Mouse (Mus musculus): Measurements from ENCODE around the gene Soat2. TPM values are rescaled to one million over a fixed set of nuclear protein-coding genes. Genes with fewer than 3 reads are reported as not detected.
A peak's percentile ranks its signal among the peaks of the same experiment; 100 is the strongest.

The Soat2 gene
- total and polyA plus RNA-seq, 2 experiments from 2014 or later, result 0.06 TPM; not detected in 1

DNA sequence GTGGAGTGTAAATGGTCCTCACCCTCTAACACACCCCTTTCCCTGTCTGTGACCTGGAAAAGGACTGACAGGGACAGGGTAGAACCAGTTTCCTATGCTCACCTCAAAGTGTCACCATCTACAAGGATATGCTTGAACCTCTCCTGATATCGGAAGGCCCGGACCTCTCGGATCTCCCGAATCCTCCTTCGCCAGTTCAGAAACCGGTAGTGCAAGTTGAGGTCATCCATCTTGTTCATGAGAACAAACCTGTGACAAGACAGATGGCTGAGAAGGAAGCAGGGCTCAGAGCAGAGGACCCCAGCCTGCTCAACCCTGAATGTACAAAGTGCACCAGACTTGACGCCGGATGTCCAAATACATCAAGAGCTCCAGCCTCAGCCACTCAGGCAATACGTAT lies 17.0 kb upstream of the Soat2 start:
- no peak overlapping the region for H3K27ac ChIP-seq (ENCODE audit: low read depth, low read length)
- H3K9me3 ChIP-seq (ENCODE audit: low read length), result no peaks in the 10 kb centered on the region
- DNase-seq (ENCODE audit: low spot score) (no peak), ATAC-seq (ENCODE audit: low FRiP score) (no peak)
- no peak overlapping the region for H3K9ac ChIP-seq (replicated peaks; ENCODE audit: low read length, poor library complexity, severe bottlenecking)
- H3K4me1 ChIP-seq (ENCODE audit: insufficient read depth, low read length), result no peaks in the 10 kb centered on the region
- peaks cover 34% of the 10 kb centered on the region for H3K36me3 ChIP-seq (ENCODE audit: insufficient read depth, low read length)
- TF ChIP-seq CTCF (IDR thresholded peaks at IDR 0.05), result no peak
- no peak overlapping the region for H3K4me2 ChIP-seq (ENCODE audit: low read depth, low read length, poor library complexity, severe bottlenecking)
- H3K27me3 ChIP-seq (ENCODE audit: insufficient read depth, low read length), result no peaks in the 10 kb centered on the region
- H3K4me3 ChIP-seq (ENCODE audit: low read depth, low read length), result no peak overlapping the region
- 90% methylated on average over 9 of the region's 9 CpGs for WGBS

DNA sequence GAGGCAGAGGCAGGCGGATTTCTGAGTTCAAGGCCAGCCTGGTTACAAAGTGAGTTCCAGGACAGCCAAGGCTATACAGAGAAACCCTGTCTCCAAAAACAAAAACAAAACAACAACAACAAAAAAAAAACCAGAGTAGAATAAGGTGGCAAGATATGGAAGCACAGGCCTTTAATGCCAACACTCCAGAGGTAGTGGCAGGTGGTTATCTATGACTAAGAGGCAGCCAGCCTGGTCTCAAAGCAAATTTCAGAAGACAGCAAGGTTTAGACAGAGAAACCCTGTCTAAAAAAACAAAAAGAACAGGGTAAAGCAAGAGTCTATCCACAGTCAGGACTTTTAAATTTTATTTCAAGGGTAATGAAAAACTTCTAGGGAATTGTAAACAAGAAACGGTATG lies 15.6 kb upstream of the Soat2 start:
- no peaks in the 10 kb centered on the region for H3K9me3 ChIP-seq (ENCODE audit: low read length)
- no peak overlapping the region for H3K27ac ChIP-seq (ENCODE audit: low read depth, low read length)
- H3K4me3 ChIP-seq (ENCODE audit: low read depth, low read length), result peak overlapping the region; percentile 75
- ATAC-seq (ENCODE audit: low FRiP score) (no peak), DNase-seq (ENCODE audit: low spot score) (no peak)
- H3K4me1 ChIP-seq (ENCODE audit: insufficient read depth, low read length), result no peaks in the 10 kb centered on the region
- no peaks in the 10 kb centered on the region for H3K27me3 ChIP-seq (ENCODE audit: insufficient read depth, low read length)
- peak overlapping the region; percentile 72 for H3K4me2 ChIP-seq (ENCODE audit: low read depth, low read length, poor library complexity, severe bottlenecking)
- 82% methylated on average over 2 of the region's 2 CpGs for WGBS
- TF ChIP-seq CTCF (IDR thresholded peaks at IDR 0.05), result no peak
- H3K9ac ChIP-seq (replicated peaks; ENCODE audit: low read length, poor library complexity, severe bottlenecking), result no peak overlapping the region
- peaks cover 28% of the 10 kb centered on the region for H3K36me3 ChIP-seq (ENCODE audit: insufficient read depth, low read length)

DNA sequence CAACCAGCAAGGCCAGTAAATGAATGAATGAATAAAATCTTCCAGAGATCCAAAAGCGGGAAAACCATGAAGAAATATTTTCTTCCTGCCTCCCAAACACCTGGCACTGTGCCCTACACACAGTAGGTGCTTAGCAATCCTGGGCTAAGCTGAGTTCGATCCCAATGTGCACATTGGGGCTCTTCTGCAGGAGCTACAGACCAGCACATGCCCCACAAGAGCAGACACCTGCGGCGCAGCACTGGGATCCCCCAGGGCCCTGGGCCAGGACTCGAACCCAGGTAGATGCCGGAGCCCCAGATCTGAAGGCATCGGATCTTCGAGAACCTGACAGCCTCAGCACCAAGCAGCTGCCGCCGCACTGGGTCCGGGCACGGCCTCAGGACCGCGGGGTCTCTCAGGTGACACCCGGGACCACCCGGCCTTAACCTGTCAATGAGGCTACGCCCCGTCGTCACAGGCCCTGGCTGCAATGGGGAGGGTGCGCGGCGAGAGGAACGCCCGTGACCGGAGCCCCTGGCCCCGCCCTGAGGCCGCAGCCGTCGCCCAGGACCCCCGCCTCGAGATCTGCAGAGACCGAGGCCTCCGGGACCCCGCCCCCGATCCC lies 14.7 kb upstream of the Soat2 start:
- H3K4me1 ChIP-seq (ENCODE audit: insufficient read depth, low read length), result no peaks in the 10 kb centered on the region
- no peak for DNase-seq (ENCODE audit: low spot score)
- H3K4me3 ChIP-seq (ENCODE audit: low read depth, low read length), result peak overlapping the region; percentile 75
- peak overlapping the region; percentile 77 for H3K27ac ChIP-seq (ENCODE audit: low read depth, low read length)
- peaks cover 19% of the 10 kb centered on the region for H3K36me3 ChIP-seq (ENCODE audit: insufficient read depth, low read length)
- peak overlapping the region; percentile 80 for H3K9ac ChIP-seq (replicated peaks; ENCODE audit: low read length, poor library complexity, severe bottlenecking)
- WGBS, result 2% methylated on average over 34 of the region's 35 CpGs
- ATAC-seq (ENCODE audit: low FRiP score), result peak; percentile 68
- H3K27me3 ChIP-seq (ENCODE audit: insufficient read depth, low read length), result no peaks in the 10 kb centered on the region
- H3K4me2 ChIP-seq (ENCODE audit: low read depth, low read length, poor library complexity, severe bottlenecking), result peak overlapping the region; percentile 72
- TF ChIP-seq CTCF (IDR thresholded peaks at IDR 0.05), result no peak
- no peaks in the 10 kb centered on the region for H3K9me3 ChIP-seq (ENCODE audit: low read length)

DNA sequence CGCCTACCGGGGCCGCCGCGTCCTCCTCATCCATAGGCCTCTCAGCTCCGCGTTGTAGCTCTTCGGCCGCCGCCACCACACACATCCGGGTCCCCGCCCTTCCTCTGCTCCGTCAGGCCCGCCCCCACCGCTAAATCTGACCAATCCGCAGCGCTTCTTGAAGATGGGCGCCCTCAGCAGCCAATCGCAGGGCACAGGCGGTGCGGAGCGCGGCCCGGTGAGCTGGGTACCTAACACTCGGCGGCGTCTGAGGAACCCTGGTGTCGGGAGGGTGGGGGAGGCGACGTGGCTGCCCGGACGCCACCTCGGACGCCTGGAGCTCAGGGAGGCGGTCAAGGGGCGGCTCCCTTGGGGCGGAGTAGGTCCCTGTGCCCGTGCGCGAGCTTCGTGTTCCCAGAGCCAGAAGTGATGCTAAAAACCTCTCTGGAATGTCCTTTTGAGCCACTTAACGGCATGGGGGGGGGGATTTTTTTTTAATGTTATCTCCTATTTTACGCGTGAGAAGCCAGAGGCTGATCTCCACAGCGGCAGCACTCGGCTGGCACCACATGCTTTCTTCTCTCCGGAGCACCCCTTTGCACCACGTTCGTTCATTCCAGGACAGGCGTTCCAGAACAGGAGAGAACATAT lies 14.1 kb upstream of the Soat2 start, which contains the start of gene Spryd3:
Gene Spryd3, minus strand, starts transcription at position 106 of the 630 bp plus-strand sequence.
- Histone ChIP-seq H3K4me1 (ENCODE audit: insufficient read depth, low read length) (no peaks in the 10 kb centered on the region), H3K9ac (replicated peaks; ENCODE audit: low read length, poor library complexity, severe bottlenecking) (peak within 1 kb of the TSS; percentile 80), H3K27me3 (ENCODE audit: insufficient read depth, low read length) (no peaks in the 10 kb centered on the region), H3K4me3 (ENCODE audit: low read depth, low read length) (peak within 1 kb of the TSS; percentile 75), H3K9me3 (ENCODE audit: low read length) (no peaks in the 10 kb centered on the region), H3K27ac (ENCODE audit: low read depth, low read length) (peak within 1 kb of the TSS; percentile 77), H3K4me2 (ENCODE audit: low read depth, low read length, poor library complexity, severe bottlenecking) (peak within 1 kb of the TSS; percentile 72), H3K36me3 (ENCODE audit: insufficient read depth, low read length) (peaks cover 15% of the 10 kb centered on the region)
- TF ChIP-seq CTCF (IDR thresholded peaks at IDR 0.05), result 0 out of 2 replicates have a peak, but pooled peaks have one; percentile 18
- ATAC-seq (ENCODE audit: low FRiP score) (peak; percentile 99), DNase-seq (ENCODE audit: low spot score) (peak; percentile 96)
- under 1% methylated on average over 50 of the region's 50 CpGs for WGBS

DNA sequence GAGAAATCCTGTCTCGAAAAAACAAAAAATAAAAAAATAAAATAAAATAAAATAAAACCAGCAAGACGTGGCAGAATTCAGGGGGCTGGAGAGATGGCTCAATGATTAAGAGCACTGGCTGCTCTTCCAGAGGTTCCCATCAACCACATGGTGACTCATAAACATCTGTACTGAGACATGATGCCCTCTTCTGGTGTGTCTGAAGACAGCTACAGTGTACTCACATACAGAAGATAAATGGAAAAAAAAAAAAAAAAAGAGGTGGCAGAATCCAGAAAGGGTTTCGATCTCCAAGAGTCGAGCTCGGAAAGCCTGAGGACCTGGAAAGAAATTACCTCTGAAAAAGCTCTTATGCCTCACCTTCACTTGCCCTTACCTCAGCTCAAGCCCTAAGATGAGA lies 9.2 kb upstream of the Soat2 start:
- TF ChIP-seq CTCF (IDR thresholded peaks at IDR 0.05), result no peak
- Histone ChIP-seq H3K4me3 (ENCODE audit: low read depth, low read length) (no peak overlapping the region), H3K27me3 (ENCODE audit: insufficient read depth, low read length) (peaks cover 26% of the 10 kb centered on the region), H3K4me1 (ENCODE audit: insufficient read depth, low read length) (no peaks in the 10 kb centered on the region), H3K9ac (replicated peaks; ENCODE audit: low read length, poor library complexity, severe bottlenecking) (no peak overlapping the region), H3K4me2 (ENCODE audit: low read depth, low read length, poor library complexity, severe bottlenecking) (no peak overlapping the region), H3K27ac (ENCODE audit: low read depth, low read length) (no peak overlapping the region), H3K36me3 (ENCODE audit: insufficient read depth, low read length) (no peaks in the 10 kb centered on the region), H3K9me3 (ENCODE audit: low read length) (no peaks in the 10 kb centered on the region)
- DNase-seq (ENCODE audit: low spot score) (no peak), ATAC-seq (ENCODE audit: low FRiP score) (no peak)
- 84% methylated on average over 5 of the region's 5 CpGs for WGBS

All from midbrain, postnatal 0 days (tissue).